Mouse (Mus musculus) cerebellum, adult 2 months (tissue): ENCODE results near the gene B230217C12Rik.

Source experiments
- CTCF ChIP-seq: fragments of 200-500 bp; IDR thresholded peaks from 2 replicates; pipeline ENCODE4 v1.5.1; 2011; ENCODE audit warnings: low read depth, mild to moderate bottlenecking, control low read depth, low read length, moderate library complexity, borderline replicate concordance; ENCODE audit not compliant: insufficient read depth
- POLR2A ChIP-seq: fragments of 200-500 bp; IDR thresholded peaks from 2 replicates; pipeline ENCODE4 v1.6.1; 2011; ENCODE audit warnings: low read length, control low read depth, borderline replicate concordance; ENCODE audit not compliant: insufficient read depth

DNA sequence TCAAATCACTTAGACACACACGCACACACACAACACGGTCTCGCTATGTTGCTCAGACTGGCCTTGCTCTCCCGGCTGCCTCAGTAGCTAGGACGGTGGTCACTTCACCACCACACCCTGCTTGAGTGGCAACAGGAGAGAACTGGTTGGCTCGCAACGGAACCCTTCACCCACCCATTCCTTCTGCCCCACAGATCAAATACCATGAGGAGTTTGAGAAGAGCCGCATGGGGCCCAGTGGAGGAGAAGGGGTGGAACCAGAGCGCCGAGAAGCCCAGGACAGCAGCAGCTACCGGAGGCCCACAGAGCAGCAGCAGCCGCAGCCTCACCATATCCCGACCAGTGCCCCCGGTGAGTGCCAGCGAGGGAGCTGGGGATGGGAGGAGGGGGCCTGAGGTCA, 7.2 kb upstream of the B230217C12Rik start:
- TF ChIP-seq CTCF (no peak), POLR2A (no peak)
